Mouse (Mus musculus) frontal cortex, postnatal 10 days (tissue): ENCODE data around the gene Dnajc28.

Source experiments
- DNase-seq, 2 experiments: peaks; one replicate each; pipeline ENCODE4 v3.0.0; 2022; ENCODE audit warnings: low spot score in 2 of 2, mixed read lengths in 1 of 2

Gene Dnajc28

GRCm38 (mm10) chr16:91632940-91633339 lies 14.1 kb upstream of the Dnajc28 start:
- no peak for DNase-seq

DNA sequence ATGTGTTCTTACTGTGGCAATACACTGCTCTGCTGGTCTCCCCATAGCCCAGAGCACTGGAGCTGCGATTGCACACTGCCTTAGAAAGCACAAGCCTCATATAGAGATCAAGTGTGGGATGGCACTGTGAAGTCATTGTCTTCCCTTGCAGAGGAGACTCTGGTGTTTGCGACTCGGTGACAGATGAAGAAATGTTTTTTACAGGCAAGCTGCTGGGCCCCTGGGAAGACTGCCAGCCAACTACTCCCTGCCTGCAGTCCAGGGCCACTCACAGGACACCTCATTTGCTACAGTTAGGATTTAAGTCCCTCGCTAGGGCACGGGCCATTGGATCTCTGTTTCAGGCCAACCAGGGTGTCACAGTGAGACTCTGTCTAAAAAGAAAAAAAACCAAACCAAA lies 13.6 kb upstream of the Dnajc28 start:
- no peak for DNase-seq

GRCm38 (mm10) chr16:91630584-91630983 lies 11.8 kb upstream of the Dnajc28 start:
- no peak for DNase-seq

DNA sequence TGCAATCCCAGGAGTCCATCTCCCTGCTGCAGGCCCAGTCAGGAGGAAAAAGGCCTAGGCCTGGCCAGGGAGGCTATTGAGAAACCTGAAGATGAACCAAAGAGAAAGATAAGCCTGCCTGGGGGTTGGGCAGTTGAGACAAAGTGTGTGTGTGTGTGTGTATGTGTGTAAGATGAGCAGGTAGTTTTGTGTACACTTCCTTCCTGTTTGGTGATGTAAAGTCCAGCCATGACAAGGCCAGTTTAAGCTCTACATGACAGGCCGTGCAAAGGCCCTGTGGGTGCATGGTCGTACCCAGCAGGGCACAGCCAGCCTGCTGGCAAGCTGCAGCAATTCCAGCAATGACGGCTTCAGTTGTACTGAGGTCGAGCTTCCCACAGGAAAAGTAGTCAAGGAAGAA lies 10.9 kb upstream of the Dnajc28 start:
- DNase-seq, result no peak

- DNase-seq, result no peak
These were observed 9.8 kb upstream of the Dnajc28 start for GRCm38 (mm10) chr16:91628673-91629072.

DNA sequence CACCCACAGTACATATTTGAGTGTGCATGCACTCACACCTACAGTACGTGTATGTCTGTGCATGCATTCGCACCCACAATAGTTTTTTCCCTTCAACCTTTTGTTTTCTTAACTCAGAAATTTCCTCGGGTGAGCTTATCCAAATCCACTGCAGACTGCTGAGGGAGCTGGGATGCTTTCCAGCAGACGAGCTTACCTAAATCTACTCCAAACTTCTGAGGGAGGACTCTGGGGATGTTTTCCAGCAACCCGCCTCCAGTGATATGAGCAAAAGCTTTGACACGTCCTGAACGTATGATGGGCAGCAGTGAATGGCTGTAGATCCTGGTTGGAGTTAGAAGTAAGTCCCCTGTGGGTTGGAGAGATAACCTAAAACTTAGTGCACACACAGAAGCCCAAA lies 9.0 kb upstream of the Dnajc28 start:
- no peak for DNase-seq

- no peak for DNase-seq
These were observed 4.2 kb upstream of the Dnajc28 start for GRCm38 (mm10) chr16:91623074-91623473.

- no peak for DNase-seq
These were observed 2.2 kb upstream of the Dnajc28 start for GRCm38 (mm10) chr16:91620991-91621390.

DNA sequence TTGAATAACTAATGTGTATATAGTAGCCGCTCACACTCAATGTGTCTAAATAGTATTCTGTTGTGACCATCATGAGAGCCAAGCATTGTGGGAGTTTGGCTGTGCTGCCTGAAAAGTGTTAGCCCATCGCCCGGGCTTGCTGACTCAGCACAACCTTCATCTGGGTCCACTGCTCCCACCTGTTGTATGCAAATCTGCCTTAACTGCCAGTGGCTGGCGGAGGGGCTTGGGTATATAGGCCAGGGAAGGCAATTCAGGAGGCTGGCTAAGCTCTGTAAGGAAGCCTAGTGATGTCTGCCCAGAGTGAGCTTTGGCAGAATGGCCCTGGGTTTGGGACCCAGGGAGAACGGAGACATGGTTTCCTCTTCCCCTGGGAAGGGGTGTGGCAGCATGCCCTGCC lies 1.4 kb upstream of the Dnajc28 start:
- DNase-seq, result no peak

DNA sequence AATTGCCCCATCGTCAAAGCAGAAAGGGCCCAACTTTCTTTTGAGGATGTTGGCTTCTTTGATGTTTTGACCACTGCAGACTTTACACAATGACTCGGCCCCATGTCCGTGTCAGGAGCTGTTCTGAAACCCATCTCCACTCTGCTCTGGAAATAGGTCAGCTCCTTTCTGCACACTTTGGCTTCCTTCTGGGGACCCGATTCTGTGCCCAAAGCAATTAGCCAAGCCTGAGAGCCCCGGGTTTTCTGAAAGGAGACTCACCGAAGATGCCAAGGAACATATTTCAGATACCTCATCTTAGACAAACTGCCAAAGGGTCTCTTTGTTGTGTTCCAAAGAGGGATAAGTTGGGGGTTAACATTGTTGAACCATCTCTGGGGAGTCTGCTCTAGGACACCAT lies 4.3 kb downstream of the Dnajc28 start:
- DNase-seq, result no peak

DNA sequence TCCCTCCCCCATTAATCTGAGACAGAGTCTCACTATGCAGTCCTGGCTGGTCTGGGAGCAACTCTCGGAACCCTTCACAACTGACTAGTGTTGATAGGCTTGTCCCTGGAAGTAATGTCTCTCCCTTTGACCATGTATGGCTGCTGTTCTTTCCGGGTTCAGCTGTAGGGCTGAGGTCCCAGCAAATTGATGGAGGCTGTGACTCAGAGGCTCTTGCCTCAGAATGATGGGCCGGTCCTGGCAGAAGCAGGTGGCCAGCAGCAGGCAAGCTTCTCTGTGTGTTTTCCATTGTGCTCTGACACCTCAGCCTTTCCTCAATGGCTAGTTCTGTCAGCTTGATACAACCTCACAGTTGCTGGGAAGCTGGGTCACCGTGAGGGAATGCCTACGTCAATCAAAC lies 6.3 kb downstream of the Dnajc28 start:
- DNase-seq, result no peak

- DNase-seq, result no peak
These were observed 7.6 kb downstream of the Dnajc28 start for GRCm38 (mm10) chr16:91611248-91611647.

- no peak for DNase-seq
These were observed 9.2 kb downstream of the Dnajc28 start for GRCm38 (mm10) chr16:91609501-91610245.

- DNase-seq, result no peak
These were observed 11.9 kb downstream of the Dnajc28 start for GRCm38 (mm10) chr16:91606958-91607357.

DNA sequence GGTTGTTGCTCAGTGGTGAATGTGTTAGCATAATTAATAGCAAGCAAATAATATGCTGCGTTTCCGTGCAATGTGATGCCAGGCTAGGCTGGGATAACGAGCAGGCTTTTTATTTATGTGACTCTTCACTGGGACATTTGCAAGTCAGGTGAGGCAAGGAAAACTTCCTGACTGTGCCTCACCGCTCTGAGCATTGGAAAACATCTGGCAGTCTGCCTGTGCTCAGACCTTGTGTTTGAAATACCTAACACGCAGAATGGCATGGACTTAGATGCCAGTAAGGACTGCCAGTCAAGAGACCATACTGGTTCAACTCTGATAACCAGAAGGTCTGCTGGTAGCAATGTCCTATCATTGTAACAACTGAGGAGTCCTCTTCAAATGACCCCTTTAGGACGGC lies 13.7 kb downstream of the Dnajc28 start:
- DNase-seq, result no peak

GRCm38 (mm10) chr16:91601693-91602092 lies 17.1 kb downstream of the Dnajc28 start:
- DNase-seq, result no peak

GRCm38 (mm10) chr16:91601081-91601480 lies 17.7 kb downstream of the Dnajc28 start:
- DNase-seq, result no peak

GRCm38 (mm10) chr16:91599242-91599641 lies 19.6 kb downstream of the Dnajc28 start:
- DNase-seq, result no peak

GRCm38 (mm10) chr16:91597672-91598010 lies 21.2 kb downstream of the Dnajc28 start, which contains the start of gene Tmem50b:
Tmem50b (minus strand) TSS chr16:91597800.
- DNase-seq, result peak; percentile 97 to 99

DNA sequence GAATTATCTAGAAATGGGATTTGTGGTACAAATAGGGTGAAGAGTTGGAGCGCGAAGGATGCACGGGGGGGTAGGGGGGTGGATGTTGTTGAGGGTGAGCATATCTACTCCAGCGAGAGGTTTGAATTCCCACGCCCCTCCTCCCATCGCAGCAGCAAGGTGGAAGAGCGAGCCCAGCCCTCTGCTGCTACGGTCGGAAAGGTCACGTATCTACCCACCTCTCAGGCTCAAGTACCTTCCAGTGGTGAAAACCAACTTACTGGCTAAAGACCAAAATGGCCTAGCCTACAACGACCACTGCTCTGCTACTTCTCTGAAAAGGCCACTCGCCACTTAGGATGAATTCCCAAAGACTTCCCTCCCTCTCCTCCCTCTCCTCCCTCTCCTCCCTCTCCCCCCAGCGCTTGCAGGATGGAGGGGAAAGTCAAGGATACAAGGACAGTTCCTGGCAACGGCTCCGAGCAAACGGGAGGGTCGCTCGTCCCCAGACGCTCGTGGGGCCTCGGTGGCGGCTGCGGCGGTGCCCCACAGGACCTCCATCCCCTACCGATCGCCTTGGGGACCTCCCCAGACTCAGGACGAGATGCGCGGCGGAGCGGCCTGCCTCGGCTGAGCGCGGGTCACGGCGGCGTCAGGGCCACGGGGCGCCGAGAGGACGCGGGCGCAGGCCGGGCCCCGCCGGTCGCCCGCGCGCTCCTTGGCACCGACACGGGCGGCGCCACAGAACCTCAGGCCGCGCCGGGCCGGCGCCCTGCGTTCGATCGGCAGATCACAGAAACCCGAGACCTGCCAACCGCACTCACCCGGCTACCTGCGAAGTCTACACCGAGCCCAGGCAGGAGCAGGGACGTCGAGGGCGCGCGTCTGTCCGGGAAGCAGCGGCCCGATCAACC lies 21.8 kb downstream of the Dnajc28 start:
- no peak for DNase-seq

- no peak for DNase-seq
These were observed 22.4 kb downstream of the Dnajc28 start for GRCm38 (mm10) chr16:91596397-91596778.

GRCm38 (mm10) chr16:91595076-91595475 lies 23.8 kb downstream of the Dnajc28 start:
- DNase-seq, result peak in 1 of 2 experiments; percentile 21

DNA sequence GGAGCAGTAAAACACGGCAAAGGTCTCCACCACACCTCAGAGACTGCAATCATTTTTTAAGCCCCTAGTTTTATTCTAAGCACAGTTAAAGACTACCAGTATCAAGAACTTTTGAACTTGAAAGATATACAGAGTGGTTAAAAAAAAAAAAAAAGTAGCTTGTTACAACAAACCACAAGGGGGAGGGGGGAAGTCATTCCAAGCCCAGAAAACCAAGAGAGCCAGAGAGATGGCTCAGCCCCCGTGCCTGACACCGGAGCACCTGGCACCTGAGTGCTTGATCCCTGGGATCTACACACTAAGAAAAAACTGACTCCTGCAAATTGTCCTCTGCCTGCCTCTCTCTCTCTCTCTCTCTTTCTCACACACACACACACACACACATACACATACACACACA lies 25.6 kb downstream of the Dnajc28 start:
- no peak for DNase-seq
